Mouse (Mus musculus) spleen, adult 2 months (tissue): ENCODE measurements around the gene Olfr1459. TPM values are rescaled to one million over a fixed set of nuclear protein-coding genes. Genes with fewer than 3 reads are reported as not detected.

Source experiments
- DNase-seq, 2 experiments: peaks; one replicate each; pipeline versions ENCODE4 v3.0.0 to v3.0.0-alpha.2; 2012 to 2021; ENCODE audit warnings: low spot score in 2 of 2, low read depth in 1 of 2
- H3K27ac ChIP-seq: fragments of 200-500 bp; 2 replicates; pipeline ENCODE4 v1.5.1; 2012; ENCODE audit warnings: low read length, inconsistent platforms; ENCODE audit not compliant: insufficient read depth
- H3K27me3 ChIP-seq: fragments of 200-500 bp; 2 replicates; pipeline ENCODE4 v1.6.1; 2012; ENCODE audit warnings: mild to moderate bottlenecking, moderate library complexity, low read length, inconsistent platforms; ENCODE audit not compliant: control insufficient read depth, insufficient read depth
- H3K36me3 ChIP-seq: fragments of 200-500 bp; 2 replicates; pipeline ENCODE4 v1.6.1; 2012; ENCODE audit warnings: mild to moderate bottlenecking, low read length, inconsistent platforms; ENCODE audit not compliant: control insufficient read depth, insufficient read depth
- H3K4me1 ChIP-seq: fragments of 200-500 bp; 2 replicates; pipeline ENCODE4 v1.6.1; 2011; ENCODE audit warnings: inconsistent platforms; ENCODE audit not compliant: control insufficient read depth, insufficient read depth, insufficient read length
- H3K4me3 ChIP-seq: fragments of 200-500 bp; 2 replicates; pipeline ENCODE4 v1.5.1; 2011; ENCODE audit warnings: mild to moderate bottlenecking, inconsistent platforms; ENCODE audit not compliant: insufficient read depth, insufficient read length; ENCODE audit errors: extremely low read depth
- CTCF ChIP-seq: fragments of 200-500 bp; IDR thresholded peaks from 2 replicates; pipeline ENCODE4 v1.5.1; 2011; ENCODE audit warnings: mild to moderate bottlenecking, inconsistent platforms; ENCODE audit not compliant: insufficient read depth, insufficient read length, insufficient replicate concordance; ENCODE audit errors: extremely low read depth
- POLR2A ChIP-seq: fragments of 200-500 bp; IDR thresholded peaks from 2 replicates; pipeline ENCODE4 v1.6.1; 2011; ENCODE audit warnings: low read depth, low read length, inconsistent platforms
- WGBS: fragments of 180-500 bp; shearing (Covaris S2); methylation state at CpG from one replicate; pipeline ENCODE4 v1.1.7; 2018; 5-methylcytosine and 5-hydroxymethylcytosine counted together
- polyA plus RNA-seq: library from polyadenylated mRNA; depleted of rRNA; stranded (reverse); fragments of >200 nt; gene quantifications from 2 replicates; pipeline ENCODE4 v1.2.3, GENCODE M21; 2012; rRNA removed

The Olfr1459 gene
- polyA plus RNA-seq: not detected in 2 replicates

DNA sequence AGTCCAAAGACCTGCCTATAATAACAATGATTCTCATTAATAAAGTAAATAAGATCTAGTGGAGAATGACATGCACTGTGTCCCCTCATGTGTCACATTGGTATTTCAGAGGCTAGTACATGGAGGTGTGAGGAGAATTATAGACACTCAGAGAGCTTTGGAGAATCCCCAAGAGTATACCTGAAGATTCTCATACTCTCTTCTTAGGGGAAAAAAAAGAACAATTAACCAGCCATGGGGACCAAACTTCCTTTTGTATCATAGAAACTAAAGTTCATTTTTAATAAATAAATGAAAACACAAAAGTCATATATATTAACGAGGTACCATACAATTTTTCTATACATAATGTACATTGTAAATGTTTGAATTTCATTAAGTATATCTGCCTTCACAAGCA is at the start of gene Olfr1459:
Olfr1459 (minus strand) TSS at position 101 of the 400 bp plus-strand sequence.
- Histone ChIP-seq H3K4me3 (no peak within 1 kb of the TSS), H3K27ac (no peak within 1 kb of the TSS), H3K36me3 (no peaks in the 10 kb centered on the region), H3K27me3 (no peaks in the 10 kb centered on the region), H3K4me1 (no peaks in the 10 kb centered on the region)
- WGBS: 75% methylated on average over 1 of the region's 1 CpGs
- no peak for DNase-seq
- no peak for TF ChIP-seq POLR2A
- TF ChIP-seq CTCF: no peak

DNA sequence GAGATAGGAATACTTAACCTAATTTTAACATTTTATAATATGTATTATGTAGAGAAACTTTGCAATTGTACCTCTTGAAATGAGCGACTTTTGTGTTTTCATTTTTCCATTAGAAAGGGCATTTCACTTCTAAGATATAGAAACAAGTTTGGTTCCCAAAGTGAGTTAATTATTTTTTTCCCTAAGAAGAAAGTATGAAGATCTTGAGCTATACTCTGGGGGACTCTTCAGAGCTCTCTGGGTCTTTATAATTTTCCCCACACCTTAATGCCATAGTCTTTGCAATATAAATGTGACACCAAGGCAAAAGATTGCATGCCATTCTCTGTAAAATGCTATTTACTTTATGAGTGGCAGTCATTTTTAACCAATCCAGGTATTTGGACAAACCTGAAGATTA is 36.1 kb upstream of the Olfr1459 start, which contains the start of gene Olfr1462:
Olfr1462 (plus strand) TSS at position 301 of the 400 bp plus-strand sequence.
- no peaks in the 10 kb centered on the region for H3K4me1 ChIP-seq
- H3K27ac ChIP-seq: no peak within 1 kb of the TSS
- H3K4me3 ChIP-seq: no peak within 1 kb of the TSS
- H3K36me3 ChIP-seq: no peaks in the 10 kb centered on the region
- TF ChIP-seq CTCF: no peak
- TF ChIP-seq POLR2A: no peak
- H3K27me3 ChIP-seq: no peaks in the 10 kb centered on the region
- DNase-seq: no peak
- 92% methylated on average over 1 of the region's 1 CpGs for WGBS

GRCm38 (mm10) chr19:13162700-13163099 is 13.4 kb upstream of the Olfr1459 start, which contains the start of gene Olfr1461:
Olfr1461 (plus strand) TSS chr19:13163000.
- 52% methylated on average over 1 of the region's 1 CpGs for WGBS
- Histone ChIP-seq H3K27ac (no peak within 1 kb of the TSS), H3K27me3 (no peaks in the 10 kb centered on the region), H3K4me1 (no peaks in the 10 kb centered on the region), H3K36me3 (no peaks in the 10 kb centered on the region), H3K4me3 (no peak within 1 kb of the TSS; the same call in 1 of the 2 replicates)
- DNase-seq: no peak
- TF ChIP-seq CTCF: no peak
- TF ChIP-seq POLR2A: no peak

DNA sequence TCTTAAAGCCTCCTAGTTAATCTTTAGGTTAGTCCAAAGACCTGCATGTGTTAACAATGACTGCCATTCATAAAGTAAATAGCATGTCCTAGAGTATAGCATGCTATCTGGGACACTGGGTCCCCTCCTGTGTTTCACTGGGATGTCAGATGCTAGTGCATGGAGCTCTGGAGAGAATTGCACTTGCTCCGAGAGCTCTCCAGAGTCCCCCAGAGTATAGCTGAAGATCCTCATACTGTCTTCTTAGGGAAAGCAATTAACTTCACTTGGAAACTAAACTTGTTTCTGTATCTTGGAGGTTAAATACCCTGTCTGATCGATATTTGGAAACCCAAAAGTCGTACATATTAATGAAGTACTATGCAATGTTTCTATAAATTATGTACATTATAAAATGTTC is 42.7 kb downstream of the Olfr1459 start, which contains the start of gene Olfr1458:
Olfr1458 (minus strand) TSS at position 101 of the 400 bp plus-strand sequence.
- H3K4me3 ChIP-seq: no peak within 1 kb of the TSS
- DNase-seq: no peak
- TF ChIP-seq CTCF (no peak), POLR2A (no peak)
- no peaks in the 10 kb centered on the region for H3K4me1 ChIP-seq
- no peak within 1 kb of the TSS for H3K27ac ChIP-seq
- no peaks in the 10 kb centered on the region for H3K27me3 ChIP-seq
- WGBS: 78% methylated on average over 3 of the region's 3 CpGs
- H3K36me3 ChIP-seq: no peaks in the 10 kb centered on the region

DNA sequence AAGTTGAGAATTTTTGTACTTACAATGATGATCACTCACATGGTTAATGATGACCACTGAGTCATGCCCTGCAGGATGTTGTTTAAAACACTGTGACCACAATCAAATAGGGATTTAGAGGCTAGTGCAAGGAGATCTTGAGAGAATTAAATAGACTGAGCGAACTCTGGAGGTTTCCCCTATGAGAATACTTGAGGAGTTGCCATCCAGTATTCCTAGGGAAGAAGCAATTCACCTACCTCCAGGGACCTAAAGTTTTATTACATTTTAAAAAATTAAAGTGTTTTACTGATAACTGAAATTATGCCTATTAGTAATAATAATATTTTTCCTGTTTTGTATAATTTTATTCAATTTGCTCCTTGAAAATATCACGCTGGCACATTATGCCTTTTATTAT is 51.6 kb downstream of the Olfr1459 start, which contains the start of gene Olfr1457:
Olfr1457 (minus strand) TSS at position 101 of the 400 bp plus-strand sequence.
- Histone ChIP-seq H3K4me3 (no peak within 1 kb of the TSS), H3K27ac (no peak within 1 kb of the TSS), H3K4me1 (no peaks in the 10 kb centered on the region), H3K36me3 (no peaks in the 10 kb centered on the region), H3K27me3 (no peaks in the 10 kb centered on the region)
- WGBS: 82% methylated on average over 2 of the region's 2 CpGs
- TF ChIP-seq CTCF (no peak), POLR2A (no peak)
- DNase-seq: no peak

DNA sequence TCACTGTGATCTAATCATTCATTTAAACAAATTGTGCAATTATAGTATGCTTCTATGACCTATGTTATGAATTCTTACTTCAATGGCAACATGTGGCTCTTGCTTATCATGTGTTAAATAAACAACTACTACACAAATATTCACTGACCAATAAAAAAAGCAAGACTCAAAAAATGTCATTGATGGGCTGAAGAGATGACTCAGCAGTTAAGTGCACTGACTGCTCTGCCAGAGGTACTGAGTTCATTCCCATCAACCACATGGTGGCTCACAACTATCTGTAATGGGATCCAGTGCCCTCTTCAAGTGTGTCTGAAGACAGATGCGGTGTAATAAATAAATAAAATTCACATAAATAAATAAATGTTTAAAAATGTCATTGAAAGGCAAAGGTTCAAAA is 55.4 kb downstream of the Olfr1459 start:
- Histone ChIP-seq H3K27me3 (no peaks in the 10 kb centered on the region), H3K36me3 (no peaks in the 10 kb centered on the region), H3K4me1 (no peaks in the 10 kb centered on the region), H3K27ac (no peak overlapping the region), H3K4me3 (no peak overlapping the region)
- TF ChIP-seq POLR2A: no peak
- no peak for TF ChIP-seq CTCF
- WGBS: 90% methylated on average over 1 of the region's 1 CpGs
- no peak for DNase-seq

Other genes with a start within 250 kb of the Olfr1459 start
- gene Olfr1447, start 245.8 kb downstream of the Olfr1459 start, polyA plus RNA-seq: not detected in 2 replicates
- gene Olfr1448, start 225.1 kb downstream of the Olfr1459 start, polyA plus RNA-seq: not detected in 2 replicates
- not detected in 2 replicates for gene Olfr1449, start 218.7 kb downstream of the Olfr1459 start, polyA plus RNA-seq
- gene Olfr1450, start 199.3 kb downstream of the Olfr1459 start, polyA plus RNA-seq: not detected in 2 replicates
- not detected in 2 replicates for gene Olfr1451, start 154.5 kb downstream of the Olfr1459 start, polyA plus RNA-seq
- not detected in 2 replicates for gene Olfr1453, start 121.2 kb downstream of the Olfr1459 start, polyA plus RNA-seq
- gene Olfr1454, start 88.9 kb downstream of the Olfr1459 start, polyA plus RNA-seq: not detected in 2 replicates
- not detected in 2 replicates for gene Olfr1457, start 51.7 kb downstream of the Olfr1459 start, polyA plus RNA-seq
- not detected in 2 replicates for gene Olfr1458, start 42.8 kb downstream of the Olfr1459 start, polyA plus RNA-seq
- not detected in 2 replicates for gene Olfr1461, start 13.5 kb upstream of the Olfr1459 start, polyA plus RNA-seq
- not detected in 2 replicates for gene Olfr1462, start 36.2 kb upstream of the Olfr1459 start, polyA plus RNA-seq
- gene Olfr1463, start 81.8 kb upstream of the Olfr1459 start, polyA plus RNA-seq: not detected in 2 replicates
- not detected in 2 replicates for gene Olfr1465, start 166.0 kb upstream of the Olfr1459 start, polyA plus RNA-seq
- not detected in 2 replicates for gene Olfr1466, start 189.3 kb upstream of the Olfr1459 start, polyA plus RNA-seq
- not detected in 2 replicates for gene Olfr1467, start 212.7 kb upstream of the Olfr1459 start, polyA plus RNA-seq